Mouse (Mus musculus) brain, adult 2 months (tissue): ENCODE results near the gene Rln3.

Experiments
- DNase-seq: peaks from one replicate; pipeline ENCODE4 v3.0.0; 2011; ENCODE audit warnings: low read depth, low spot score

Rln3 gene

GRCm38 (mm10) chr8:84044900-84045299, at the start of gene Rln3:
Rln3 (minus strand) TSS chr8:84045000.
- DNase-seq: no peak

- DNase-seq: peak; percentile 54
Measured at GRCm38 (mm10) chr8:84090585-84090984, 45.8 kb upstream of the Rln3 start.

- DNase-seq: no peak
Measured at GRCm38 (mm10) chr8:84089277-84089676, 44.5 kb upstream of the Rln3 start.

- DNase-seq: peak; percentile 43
Measured at GRCm38 (mm10) chr8:84087821-84088220, 43.0 kb upstream of the Rln3 start.

GRCm38 (mm10) chr8:84087156-84087555, 42.4 kb upstream of the Rln3 start:
- no peak for DNase-seq

- no peak for DNase-seq
Measured at GRCm38 (mm10) chr8:84084341-84085115, 39.7 kb upstream of the Rln3 start.

GRCm38 (mm10) chr8:84083829-84084241, 39.0 kb upstream of the Rln3 start:
- no peak for DNase-seq

GRCm38 (mm10) chr8:84079206-84079605, 34.4 kb upstream of the Rln3 start:
- DNase-seq: no peak

GRCm38 (mm10) chr8:84076849-84077248, 32.0 kb upstream of the Rln3 start:
- DNase-seq: no peak

- DNase-seq: no peak
Measured at GRCm38 (mm10) chr8:84076412-84076811, 31.6 kb upstream of the Rln3 start.

GRCm38 (mm10) chr8:84073230-84073976, 28.6 kb upstream of the Rln3 start:
- DNase-seq: peak; percentile 72

- DNase-seq: no peak
Measured at GRCm38 (mm10) chr8:84072321-84072720, 27.5 kb upstream of the Rln3 start.

- DNase-seq: no peak
Measured at GRCm38 (mm10) chr8:84071921-84072320, 27.1 kb upstream of the Rln3 start.

- peak; percentile 90 for DNase-seq
Measured at GRCm38 (mm10) chr8:84070667-84071066, 25.9 kb upstream of the Rln3 start.

- DNase-seq: no peak
Measured at GRCm38 (mm10) chr8:84070241-84070640, 25.4 kb upstream of the Rln3 start.

GRCm38 (mm10) chr8:84069750-84070149, 24.9 kb upstream of the Rln3 start:
- no peak for DNase-seq

GRCm38 (mm10) chr8:84069169-84069568, 24.4 kb upstream of the Rln3 start:
- no peak for DNase-seq

GRCm38 (mm10) chr8:84068316-84069035, 23.7 kb upstream of the Rln3 start:
- no peak for DNase-seq

GRCm38 (mm10) chr8:84067911-84068310, 23.1 kb upstream of the Rln3 start:
- DNase-seq: no peak

- peak; percentile 94 for DNase-seq
Measured at GRCm38 (mm10) chr8:84067047-84067573, 22.3 kb upstream of the Rln3 start.

- peak; percentile 100 for DNase-seq
Measured at GRCm38 (mm10) chr8:84066291-84066930, 21.6 kb upstream of the Rln3 start, which contains the start of gene Rfx1. Rfx1 (plus strand) TSS chr8:84066834.
